Mouse (Mus musculus): ENCODE measurements at regions not wholly inside any gene's neighbourhood (a gene's known extent, or its start where the extent isn't known, plus 50 kb on each side); places are given as distances from the start of the nearest gene placed in this dataset.

DNA sequence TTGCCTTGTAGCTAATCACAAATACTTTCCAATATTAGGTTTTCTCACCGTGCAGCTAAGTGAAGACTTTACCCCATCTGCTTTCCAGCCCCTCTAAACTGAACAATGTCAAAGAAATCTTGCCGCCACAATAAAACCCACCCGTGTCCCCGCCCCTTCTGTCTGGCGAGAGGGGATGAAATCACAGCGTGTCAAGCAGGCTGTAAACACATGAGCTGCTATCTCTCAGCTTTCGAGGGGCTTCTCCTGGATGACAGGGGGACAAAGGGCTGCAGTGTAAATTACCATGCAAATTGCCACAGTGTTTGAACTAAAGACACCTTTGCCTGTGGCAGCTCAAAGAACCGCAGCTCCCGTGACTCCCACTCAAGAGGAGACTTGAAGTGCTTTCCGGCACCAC lies 134.3 kb downstream of the Slc4a3 start:
- DNase-seq (no peak), ATAC-seq (no peak)
- Histone ChIP-seq H3K9me3 (ENCODE audit: low read length) (no peaks in the 10 kb centered on the region), H3K27me3 (ENCODE audit: insufficient read depth, low read length) (no peaks in the 10 kb centered on the region), H3K9ac (replicated peaks) (no peak overlapping the region), H3K36me3 (replicated peaks; ENCODE audit: insufficient read depth, low read length) (no peaks in the 10 kb centered on the region), H3K4me2 (ENCODE audit: low read depth, low read length) (no peak overlapping the region), H3K4me3 (ENCODE audit: low read depth, low read length) (no peak overlapping the region), H3K27ac (ENCODE audit: low read depth) (no peak overlapping the region), H3K4me1 (ENCODE audit: insufficient read depth) (no peaks in the 10 kb centered on the region)
- TF ChIP-seq EP300 (IDR thresholded peaks at IDR 0.05; ENCODE audit: low read depth) (no peak), CTCF (IDR thresholded peaks at IDR 0.05; ENCODE audit: low read depth) (no peak)
- 45% methylated on average over 10 of the region's 10 CpGs for WGBS (ENCODE audit: insufficient replicate concordance)

GRCm38 (mm10) chr1:75681913-75682312 lies 135.8 kb downstream of the Slc4a3 start:
- Histone ChIP-seq H3K4me2 (ENCODE audit: low read depth, low read length) (no peak overlapping the region), H3K27ac (ENCODE audit: low read depth) (no peak overlapping the region), H3K9ac (replicated peaks) (no peak overlapping the region), H3K27me3 (ENCODE audit: insufficient read depth, low read length) (no peaks in the 10 kb centered on the region), H3K9me3 (ENCODE audit: low read length) (no peaks in the 10 kb centered on the region), H3K4me1 (ENCODE audit: insufficient read depth) (no peaks in the 10 kb centered on the region), H3K4me3 (ENCODE audit: low read depth, low read length) (no peak overlapping the region), H3K36me3 (replicated peaks; ENCODE audit: insufficient read depth, low read length) (no peaks in the 10 kb centered on the region)
- WGBS (ENCODE audit: insufficient replicate concordance), result 82% methylated on average over 5 of the region's 5 CpGs
- no peak for DNase-seq
- no peak for TF ChIP-seq EP300 (IDR thresholded peaks at IDR 0.05; ENCODE audit: low read depth)
- peak; percentile 45 for TF ChIP-seq CTCF (IDR thresholded peaks at IDR 0.05; ENCODE audit: low read depth)
- no peak for ATAC-seq

- H3K27ac ChIP-seq (ENCODE audit: low read depth), result no peak overlapping the region
- no peak for TF ChIP-seq CTCF (IDR thresholded peaks at IDR 0.05; ENCODE audit: low read depth)
- no peak overlapping the region for H3K4me2 ChIP-seq (ENCODE audit: low read depth, low read length)
- H3K4me1 ChIP-seq (ENCODE audit: insufficient read depth), result 0 out of 2 replicates have a peak, but pooled peaks cover 2% of the 10 kb centered on the region
- DNase-seq (no peak), ATAC-seq (peak; percentile 19; the same call in 1 of the 2 replicates)
- no peaks in the 10 kb centered on the region for H3K9me3 ChIP-seq (ENCODE audit: low read length)
- no peak overlapping the region for H3K9ac ChIP-seq (replicated peaks)
- H3K27me3 ChIP-seq (ENCODE audit: insufficient read depth, low read length), result no peaks in the 10 kb centered on the region
- 88% methylated on average over 1 of the region's 1 CpGs for WGBS (ENCODE audit: insufficient replicate concordance)
- H3K4me3 ChIP-seq (ENCODE audit: low read depth, low read length), result no peak overlapping the region
- H3K36me3 ChIP-seq (replicated peaks; ENCODE audit: insufficient read depth, low read length), result no peaks in the 10 kb centered on the region
Measured at GRCm38 (mm10) chr1:75692781-75693180, 146.7 kb downstream of the Slc4a3 start.

- 0 out of 2 replicates have a peak, but pooled peaks cover 2% of the 10 kb centered on the region for H3K4me1 ChIP-seq (ENCODE audit: insufficient read depth)
- 51% methylated on average over 12 of the region's 12 CpGs for WGBS (ENCODE audit: insufficient replicate concordance)
- no peak overlapping the region for H3K4me2 ChIP-seq (ENCODE audit: low read depth, low read length)
- H3K36me3 ChIP-seq (replicated peaks; ENCODE audit: insufficient read depth, low read length), result no peaks in the 10 kb centered on the region
- DNase-seq, result peak; percentile 45
- no peak overlapping the region for H3K4me3 ChIP-seq (ENCODE audit: low read depth, low read length)
- TF ChIP-seq CTCF (IDR thresholded peaks at IDR 0.05; ENCODE audit: low read depth), result no peak
- no peak for TF ChIP-seq EP300 (IDR thresholded peaks at IDR 0.05; ENCODE audit: low read depth)
- H3K27ac ChIP-seq (ENCODE audit: low read depth), result no peak overlapping the region
- no peaks in the 10 kb centered on the region for H3K27me3 ChIP-seq (ENCODE audit: insufficient read depth, low read length)
- H3K9me3 ChIP-seq (ENCODE audit: low read length), result no peaks in the 10 kb centered on the region
- peak; percentile 97 for ATAC-seq
- no peak overlapping the region for H3K9ac ChIP-seq (replicated peaks)
Measured at GRCm38 (mm10) chr1:75693231-75693914, 147.3 kb downstream of the Slc4a3 start.

DNA sequence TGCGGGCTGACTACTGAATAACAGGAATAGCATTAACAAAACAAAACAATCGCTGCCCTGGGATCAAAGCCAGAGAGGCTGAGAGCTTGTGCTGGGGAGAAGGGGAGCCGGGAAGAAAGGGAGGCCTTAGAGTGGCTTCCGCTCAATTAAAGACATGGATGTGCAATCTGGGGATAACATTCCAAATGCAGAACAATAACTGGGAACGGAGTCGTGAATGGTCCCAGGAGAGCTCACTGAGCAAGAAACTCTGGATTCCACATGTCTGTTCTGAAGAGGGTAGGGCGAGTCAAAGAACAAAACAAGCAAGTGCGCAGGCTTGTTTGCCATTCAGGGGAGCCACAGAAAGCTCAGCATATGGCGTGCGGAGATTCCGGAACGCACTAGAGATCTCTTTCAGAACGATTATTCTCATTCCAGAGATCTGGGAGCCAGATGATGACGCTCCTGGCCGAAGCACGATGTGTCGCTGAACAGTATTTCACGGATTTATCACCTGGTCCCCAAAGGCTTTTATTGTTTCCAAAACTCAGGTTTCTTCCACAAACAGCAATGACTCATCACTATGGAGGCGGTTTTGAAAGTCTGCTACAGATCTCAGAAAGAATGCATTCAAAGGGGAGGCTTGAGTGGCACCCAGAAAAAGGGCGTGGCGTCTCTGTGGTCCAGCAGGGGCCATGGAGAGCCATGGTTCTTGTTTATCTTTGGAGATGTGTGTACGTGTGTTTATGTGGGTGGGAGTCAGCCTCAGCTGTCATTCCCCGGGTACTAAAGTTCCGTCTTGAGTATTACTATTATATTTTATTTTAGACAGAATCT lies 159.0 kb downstream of the Slc4a3 start:
- Histone ChIP-seq H3K9ac (replicated peaks) (no peak overlapping the region), H3K27ac (ENCODE audit: low read depth) (no peak overlapping the region), H3K36me3 (replicated peaks; ENCODE audit: insufficient read depth, low read length) (no peaks in the 10 kb centered on the region), H3K9me3 (ENCODE audit: low read length) (no peaks in the 10 kb centered on the region), H3K4me1 (ENCODE audit: insufficient read depth) (no peaks in the 10 kb centered on the region), H3K4me2 (ENCODE audit: low read depth, low read length) (no peak overlapping the region), H3K27me3 (ENCODE audit: insufficient read depth, low read length) (no peaks in the 10 kb centered on the region), H3K4me3 (ENCODE audit: low read depth, low read length) (no peak overlapping the region)
- ATAC-seq (no peak), DNase-seq (no peak)
- no peak for TF ChIP-seq EP300 (IDR thresholded peaks at IDR 0.05; ENCODE audit: low read depth)
- TF ChIP-seq CTCF (IDR thresholded peaks at IDR 0.05; ENCODE audit: low read depth), result no peak
- whole genome bisulfite sequencing (ENCODE audit: insufficient replicate concordance), result 52% methylated on average over 24 of the region's 24 CpGs

DNA sequence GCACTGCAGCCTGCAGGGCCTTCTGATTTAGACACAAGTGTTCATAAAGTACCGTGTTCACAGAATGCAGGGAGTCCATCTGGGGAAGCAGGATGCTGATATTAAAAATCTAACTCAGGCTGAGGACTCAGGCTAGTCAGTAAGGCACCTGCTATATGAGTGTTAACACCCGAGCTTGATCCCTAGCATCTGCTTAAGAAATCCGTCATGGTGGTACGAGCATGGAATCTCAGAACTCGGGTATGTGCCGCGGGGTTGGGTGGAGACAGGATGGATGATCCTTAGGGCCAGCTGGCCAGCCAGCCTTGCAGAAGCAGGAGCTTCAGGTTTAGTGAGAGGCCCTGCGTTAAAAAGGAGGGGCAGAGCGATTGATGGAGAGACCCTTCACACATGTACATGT lies 160.1 kb downstream of the Slc4a3 start:
- Histone ChIP-seq H3K4me3 (ENCODE audit: low read depth, low read length) (no peak overlapping the region), H3K9ac (replicated peaks) (no peak overlapping the region), H3K27me3 (ENCODE audit: insufficient read depth, low read length) (no peaks in the 10 kb centered on the region), H3K4me2 (ENCODE audit: low read depth, low read length) (no peak overlapping the region), H3K4me1 (ENCODE audit: insufficient read depth) (no peaks in the 10 kb centered on the region), H3K27ac (ENCODE audit: low read depth) (no peak overlapping the region), H3K36me3 (replicated peaks; ENCODE audit: insufficient read depth, low read length) (no peaks in the 10 kb centered on the region), H3K9me3 (ENCODE audit: low read length) (no peaks in the 10 kb centered on the region)
- WGBS (ENCODE audit: insufficient replicate concordance), result 80% methylated on average over 9 of the region's 9 CpGs
- no peak for DNase-seq
- TF ChIP-seq EP300 (IDR thresholded peaks at IDR 0.05; ENCODE audit: low read depth), result no peak
- no peak for TF ChIP-seq CTCF (IDR thresholded peaks at IDR 0.05; ENCODE audit: low read depth)
- ATAC-seq, result no peak

Measured in liver, postnatal 0 days (tissue).